Mouse (Mus musculus): ENCODE data around the gene Atp13a5.

The Atp13a5 gene

DNA sequence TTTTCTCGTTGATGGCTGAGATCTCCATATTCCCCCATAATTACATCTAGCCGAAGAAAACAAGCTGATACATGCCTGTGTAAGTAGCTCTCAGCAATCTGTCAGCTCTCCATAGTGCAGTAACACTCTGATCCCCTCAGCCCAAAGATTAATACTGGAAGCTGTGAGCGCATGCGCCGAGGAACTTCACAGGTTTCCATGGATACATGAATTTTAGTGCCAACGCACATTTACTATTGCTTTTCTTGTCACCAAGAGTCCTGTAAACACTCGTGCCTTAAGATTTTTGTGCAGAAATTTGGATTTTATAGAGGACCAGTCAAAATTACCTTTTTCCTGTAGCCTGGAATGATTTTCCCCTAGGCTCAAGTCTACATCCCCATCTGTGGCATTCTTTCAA lies 173.7 kb downstream of the Atp13a5 start:
- DNase-seq: no peak

DNA sequence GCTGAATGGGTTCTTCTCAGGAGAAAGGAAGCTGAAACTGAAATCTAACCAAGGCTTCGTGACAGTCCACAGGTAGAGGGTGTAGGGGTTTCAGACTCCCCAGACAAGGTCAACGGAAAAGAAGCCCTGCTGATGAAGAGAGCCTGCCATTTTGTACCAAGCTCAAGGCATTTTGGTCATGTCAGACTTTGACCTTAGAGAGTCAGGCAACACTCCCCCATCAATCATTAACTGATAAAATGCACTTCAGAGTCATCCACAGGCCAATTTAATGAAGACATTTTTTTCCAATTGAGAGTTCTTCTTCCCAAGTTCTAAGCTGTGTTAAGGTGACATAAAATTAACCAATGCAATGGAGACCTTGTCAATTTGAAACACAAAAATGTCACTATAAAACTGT lies 177.4 kb downstream of the Atp13a5 start:
- DNase-seq: no peak

DNA sequence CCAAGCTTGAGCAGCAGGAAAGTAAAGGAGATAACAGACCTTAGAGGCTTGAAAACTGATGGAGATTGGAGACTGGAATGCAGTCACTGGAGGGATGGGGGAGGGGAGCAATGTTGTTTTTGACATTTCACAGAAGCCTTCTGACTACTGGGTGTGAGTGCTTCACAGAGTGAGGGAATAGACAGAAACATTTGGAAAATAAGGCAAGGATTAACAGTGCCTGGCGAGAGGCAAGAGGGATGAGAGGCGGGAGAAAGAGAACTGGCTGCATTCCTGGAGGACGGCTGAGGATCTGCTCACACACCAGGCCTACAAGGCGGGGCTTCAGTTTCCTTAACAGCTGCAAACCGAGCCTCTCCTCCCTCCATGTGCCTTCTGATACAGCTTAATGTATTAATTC lies 180.1 kb downstream of the Atp13a5 start:
- no peak for DNase-seq

DNA sequence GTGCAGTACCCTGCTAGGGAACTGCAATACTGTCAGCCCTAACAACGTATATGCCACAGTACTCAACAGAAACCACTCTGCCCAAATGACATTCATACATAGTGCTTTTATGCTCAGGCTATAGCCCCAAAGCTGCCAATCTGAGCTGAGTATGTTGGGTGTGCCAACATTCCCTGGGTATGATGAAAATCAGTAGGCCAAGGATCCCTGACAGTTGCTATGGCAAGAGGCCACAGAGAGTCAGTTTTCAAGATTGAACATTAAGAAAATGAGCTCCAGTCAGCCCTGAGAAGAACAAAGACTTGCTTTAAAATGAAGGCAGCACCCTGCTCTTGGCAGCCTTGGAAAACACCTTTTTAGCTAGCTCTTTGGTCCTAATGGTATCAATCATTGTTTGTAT lies 183.4 kb downstream of the Atp13a5 start:
- DNase-seq: no peak

DNA sequence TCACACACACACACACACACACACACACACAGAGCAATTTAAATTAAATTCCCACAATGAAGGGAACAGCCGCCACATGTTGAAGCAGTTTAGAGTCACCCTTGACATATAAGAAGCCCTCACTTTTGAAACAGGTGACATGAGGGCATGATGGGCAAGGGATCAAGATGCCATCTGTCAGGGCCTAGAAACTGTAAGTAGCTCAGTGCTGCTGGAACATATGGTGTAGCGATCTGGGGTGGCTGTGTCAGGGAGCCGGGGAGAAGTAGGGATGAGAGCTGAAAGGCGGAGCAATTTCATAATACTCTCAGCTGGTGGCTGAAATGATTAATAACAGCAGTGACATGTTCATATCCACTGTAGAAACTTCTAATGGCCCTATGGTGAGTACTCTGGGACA lies 184.6 kb downstream of the Atp13a5 start:
- no peak for DNase-seq

DNA sequence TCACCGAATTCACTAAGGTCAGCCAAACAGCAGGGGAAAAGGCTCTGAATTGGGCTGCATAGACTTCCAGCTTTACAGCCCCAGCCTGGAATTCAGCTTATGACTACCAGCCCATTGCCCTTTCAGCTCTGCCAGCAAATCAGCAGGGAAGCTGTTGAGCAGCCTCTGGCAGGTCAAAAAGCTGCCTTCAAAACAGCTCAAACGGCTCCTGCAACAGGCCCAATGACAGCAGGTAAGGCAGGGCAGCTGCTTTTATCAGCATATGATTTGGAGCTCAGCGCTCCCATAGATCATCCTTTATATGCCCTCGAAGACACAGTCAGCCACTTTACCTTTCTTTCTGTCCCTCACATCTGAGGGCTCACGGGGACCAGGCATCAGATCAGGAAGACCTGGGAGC lies 185.6 kb downstream of the Atp13a5 start:
- DNase-seq: no peak
